Mouse (Mus musculus): ENCODE measurements around the gene Rab21. TPM values are rescaled to one million over a fixed set of nuclear protein-coding genes. Genes with fewer than 3 reads are reported as not detected.
"Not testable (repeated sequence)": the region's sequence is repeated elsewhere in the genome, so short reads cannot be mapped to it uniquely, and the experiment has no call there.

Rab21 gene
- polyA plus RNA-seq, 1 experiment from 2014 or later: 13.4 TPM

- ATAC-seq (ENCODE audit: low FRiP score) (no peak), DNase-seq (ENCODE audit: low spot score) (no peak)
- Histone ChIP-seq H3K4me3 (replicated peaks; ENCODE audit: low read length) (no peak overlapping the region), H3K36me3 (replicated peaks; ENCODE audit: control insufficient read depth, insufficient read depth) (0 out of 2 replicates have a peak, but pooled peaks cover 2% of the 10 kb centered on the region), H3K4me2 (replicated peaks) (no peak overlapping the region), H3K4me1 (replicated peaks; ENCODE audit: control insufficient read depth, insufficient read depth, low read length) (no peaks in the 10 kb centered on the region), H3K9me3 (ENCODE audit: control insufficient read depth, low read length) (no peaks in the 10 kb centered on the region), H3K27ac (no peak overlapping the region), H3K9ac (no peak overlapping the region), H3K27me3 (ENCODE audit: control insufficient read depth, insufficient read depth, low read length) (no peaks in the 10 kb centered on the region)
- 91% methylated on average over 4 of the region's 4 CpGs for WGBS
These were observed 17.6 kb upstream of the Rab21 start for GRCm38 (mm10) chr10:115332997-115333396.

- H3K4me2 ChIP-seq (replicated peaks): no peak overlapping the region
- no peak overlapping the region for H3K9ac ChIP-seq
- no peak for ATAC-seq (ENCODE audit: low FRiP score)
- H3K27ac ChIP-seq: no peak overlapping the region
- H3K27me3 ChIP-seq (ENCODE audit: control insufficient read depth, insufficient read depth, low read length): no peaks in the 10 kb centered on the region
- WGBS: 90% methylated on average over 8 of the region's 8 CpGs
- no peak overlapping the region for H3K4me3 ChIP-seq (replicated peaks; ENCODE audit: low read length)
- H3K9me3 ChIP-seq (ENCODE audit: control insufficient read depth, low read length): no peaks in the 10 kb centered on the region
- no peaks in the 10 kb centered on the region for H3K4me1 ChIP-seq (replicated peaks; ENCODE audit: control insufficient read depth, insufficient read depth, low read length)
- H3K36me3 ChIP-seq (replicated peaks; ENCODE audit: control insufficient read depth, insufficient read depth): no peaks in the 10 kb centered on the region
- DNase-seq (ENCODE audit: low spot score): no peak
These were observed 17.1 kb upstream of the Rab21 start for GRCm38 (mm10) chr10:115332420-115332952.

GRCm38 (mm10) chr10:115329010-115329530 is 13.7 kb upstream of the Rab21 start:
- no peak overlapping the region for H3K27ac ChIP-seq
- no peak overlapping the region for H3K4me2 ChIP-seq (replicated peaks)
- no peaks in the 10 kb centered on the region for H3K36me3 ChIP-seq (replicated peaks; ENCODE audit: control insufficient read depth, insufficient read depth)
- no peak overlapping the region for H3K9ac ChIP-seq
- DNase-seq (ENCODE audit: low spot score) (no peak), ATAC-seq (ENCODE audit: low FRiP score) (no peak)
- H3K9me3 ChIP-seq (ENCODE audit: control insufficient read depth, low read length): no peaks in the 10 kb centered on the region
- no peaks in the 10 kb centered on the region for H3K27me3 ChIP-seq (ENCODE audit: control insufficient read depth, insufficient read depth, low read length)
- H3K4me3 ChIP-seq (replicated peaks; ENCODE audit: low read length): no peak overlapping the region
- H3K4me1 ChIP-seq (replicated peaks; ENCODE audit: control insufficient read depth, insufficient read depth, low read length): no peaks in the 10 kb centered on the region
- 91% methylated on average over 3 of the region's 3 CpGs for WGBS

- H3K9me3 ChIP-seq (ENCODE audit: control insufficient read depth, low read length): no peaks in the 10 kb centered on the region
- ATAC-seq (ENCODE audit: low FRiP score) (no peak), DNase-seq (ENCODE audit: low spot score) (no peak)
- no peak overlapping the region for H3K4me3 ChIP-seq (replicated peaks; ENCODE audit: low read length)
- WGBS: 78% methylated on average over 6 of the region's 6 CpGs
- no peak overlapping the region for H3K27ac ChIP-seq
- no peaks in the 10 kb centered on the region for H3K27me3 ChIP-seq (ENCODE audit: control insufficient read depth, insufficient read depth, low read length)
- no peaks in the 10 kb centered on the region for H3K36me3 ChIP-seq (replicated peaks; ENCODE audit: control insufficient read depth, insufficient read depth)
- H3K4me2 ChIP-seq (replicated peaks): no peak overlapping the region
- no peak overlapping the region for H3K9ac ChIP-seq
- H3K4me1 ChIP-seq (replicated peaks; ENCODE audit: control insufficient read depth, insufficient read depth, low read length): no peaks in the 10 kb centered on the region
These were observed 13.1 kb upstream of the Rab21 start for GRCm38 (mm10) chr10:115328514-115328913.

GRCm38 (mm10) chr10:115323295-115323694 is 7.9 kb upstream of the Rab21 start:
- ATAC-seq (ENCODE audit: low FRiP score): no peak
- Histone ChIP-seq H3K27ac (no peak overlapping the region), H3K36me3 (replicated peaks; ENCODE audit: control insufficient read depth, insufficient read depth) (no peaks in the 10 kb centered on the region), H3K9me3 (ENCODE audit: control insufficient read depth, low read length) (no peaks in the 10 kb centered on the region), H3K4me2 (replicated peaks) (no peak overlapping the region), H3K9ac (no peak overlapping the region), H3K4me3 (replicated peaks; ENCODE audit: low read length) (no peak overlapping the region), H3K27me3 (ENCODE audit: control insufficient read depth, insufficient read depth, low read length) (no peaks in the 10 kb centered on the region), H3K4me1 (replicated peaks; ENCODE audit: control insufficient read depth, insufficient read depth, low read length) (no peaks in the 10 kb centered on the region)
- WGBS: 9% methylated on average over 6 of the region's 6 CpGs
- peak; percentile 85 for DNase-seq (ENCODE audit: low spot score)

- H3K9ac ChIP-seq: no peak overlapping the region
- 83% methylated on average over 5 of the region's 5 CpGs for WGBS
- H3K9me3 ChIP-seq (ENCODE audit: control insufficient read depth, low read length): no peaks in the 10 kb centered on the region
- H3K4me2 ChIP-seq (replicated peaks): no peak overlapping the region
- H3K4me3 ChIP-seq (replicated peaks; ENCODE audit: low read length): no peak overlapping the region
- no peaks in the 10 kb centered on the region for H3K27me3 ChIP-seq (ENCODE audit: control insufficient read depth, insufficient read depth, low read length)
- no peak for ATAC-seq (ENCODE audit: low FRiP score)
- H3K4me1 ChIP-seq (replicated peaks; ENCODE audit: control insufficient read depth, insufficient read depth, low read length): no peaks in the 10 kb centered on the region
- no peaks in the 10 kb centered on the region for H3K36me3 ChIP-seq (replicated peaks; ENCODE audit: control insufficient read depth, insufficient read depth)
- no peak overlapping the region for H3K27ac ChIP-seq
- no peak for DNase-seq (ENCODE audit: low spot score)
These were observed 6.1 kb upstream of the Rab21 start for GRCm38 (mm10) chr10:115321317-115322035.

- not testable (repeated sequence) for ATAC-seq (ENCODE audit: low FRiP score); H3K36me3 ChIP-seq (replicated peaks; ENCODE audit: control insufficient read depth, insufficient read depth); H3K9me3 ChIP-seq (ENCODE audit: control insufficient read depth, low read length); H3K27ac ChIP-seq; H3K9ac ChIP-seq; H3K4me3 ChIP-seq (replicated peaks; ENCODE audit: low read length); DNase-seq (ENCODE audit: low spot score); H3K4me2 ChIP-seq (replicated peaks); H3K27me3 ChIP-seq (ENCODE audit: control insufficient read depth, insufficient read depth, low read length)
- 73% methylated on average over 3 of the region's 3 CpGs for WGBS
- H3K4me1 ChIP-seq (replicated peaks; ENCODE audit: control insufficient read depth, insufficient read depth, low read length): peaks cover 10% of the 10 kb centered on the region
These were observed 3.0 kb upstream of the Rab21 start for GRCm38 (mm10) chr10:115318388-115318787.

GRCm38 (mm10) chr10:115316313-115316712 is 919 bp upstream of the Rab21 start:
- H3K4me3 ChIP-seq (replicated peaks; ENCODE audit: low read length): peak overlapping the region; percentile 95
- peak overlapping the region; percentile 95 for H3K9ac ChIP-seq
- H3K9me3 ChIP-seq (ENCODE audit: control insufficient read depth, low read length): no peaks in the 10 kb centered on the region
- peaks cover 29% of the 10 kb centered on the region for H3K4me1 ChIP-seq (replicated peaks; ENCODE audit: control insufficient read depth, insufficient read depth, low read length)
- no peaks in the 10 kb centered on the region for H3K27me3 ChIP-seq (ENCODE audit: control insufficient read depth, insufficient read depth, low read length)
- WGBS: 52% methylated on average over 11 of the region's 11 CpGs
- H3K36me3 ChIP-seq (replicated peaks; ENCODE audit: control insufficient read depth, insufficient read depth): no peaks in the 10 kb centered on the region
- peak; percentile 41 for DNase-seq (ENCODE audit: low spot score)
- ATAC-seq (ENCODE audit: low FRiP score): no peak
- H3K4me2 ChIP-seq (replicated peaks): peak overlapping the region; percentile 70
- peak overlapping the region; percentile 97 for H3K27ac ChIP-seq

- ATAC-seq (ENCODE audit: low FRiP score) (peak; percentile 73; the same call in 1 of the 2 replicates), DNase-seq (ENCODE audit: low spot score) (peak; percentile 37)
- H3K9ac ChIP-seq: peak overlapping the region; percentile 95
These were observed 577 bp downstream of the Rab21 start for GRCm38 (mm10) chr10:115314582-115315452.

More at GRCm38 (mm10) chr10:115314582-115315452, 577 bp downstream of the Rab21 start:
- H3K9me3 ChIP-seq (ENCODE audit: control insufficient read depth, low read length): no peaks in the 10 kb centered on the region
- H3K4me3 ChIP-seq (replicated peaks; ENCODE audit: low read length): peak overlapping the region; percentile 95
- H3K4me2 ChIP-seq (replicated peaks): peak overlapping the region; percentile 70
- peaks cover 38% of the 10 kb centered on the region for H3K4me1 ChIP-seq (replicated peaks; ENCODE audit: control insufficient read depth, insufficient read depth, low read length)
- H3K27ac ChIP-seq: peak overlapping the region; percentile 97
- no peaks in the 10 kb centered on the region for H3K36me3 ChIP-seq (replicated peaks; ENCODE audit: control insufficient read depth, insufficient read depth)
- WGBS: 3% methylated on average over 31 of the region's 73 CpGs
- no peaks in the 10 kb centered on the region for H3K27me3 ChIP-seq (ENCODE audit: control insufficient read depth, insufficient read depth, low read length)
